Mouse (Mus musculus) G1E (cell line): ENCODE measurements around the gene Wipf3.

Experiments
- CTCF ChIP-seq: IDR thresholded peaks from 2 replicates; pipeline ENCODE4 v1.5.1; 2012; ENCODE audit warnings: low read depth, low read length, inconsistent platforms, mixed read lengths
- GATA1 ChIP-seq: IDR thresholded peaks from 2 replicates; pipeline ENCODE4 v1.6.1; 2012; ENCODE audit warnings: borderline replicate concordance, low read length, inconsistent platforms, mixed read lengths
- GATA2 ChIP-seq: IDR thresholded peaks from 2 replicates; pipeline ENCODE4 v1.6.1; 2012; ENCODE audit warnings: low read depth, low read length, inconsistent platforms, borderline replicate concordance
- POLR2AphosphoS5 ChIP-seq: IDR thresholded peaks from 2 replicates; pipeline ENCODE4 v1.6.1; 2012; ENCODE audit warnings: low read depth, low read length, inconsistent platforms; ENCODE audit not compliant: insufficient replicate concordance
- TAL1 ChIP-seq: conservative IDR thresholded peaks from 2 replicates; pipeline ENCODE4 v1.6.1; 2012; ENCODE audit warnings: low read depth, low read length, inconsistent platforms, mixed read lengths

- TF ChIP-seq CTCF (no peak), GATA1 (no peak), TAL1 (no peak), POLR2AphosphoS5 (no peak), GATA2 (no peak)
Measured at GRCm38 (mm10) chr6:54508256-54508793, 78.9 kb downstream of the Wipf3 start.
